Mouse (Mus musculus) lung, embryonic 14.5 days (tissue): ENCODE results near the gene Sh3rf3. TPM values are rescaled to one million over a fixed set of nuclear protein-coding genes. Genes with fewer than 3 reads are reported as not detected.

Source experiments
- ATAC-seq: fragments of 200-750 bp; cut with Nextera tagmentation; 2 replicates; pipeline ENCODE4 v1.8.0; 2017; ENCODE audit warnings: mild to moderate bottlenecking, moderate TSS enrichment, moderate library complexity; ENCODE audit not compliant: insufficient read depth
- DNase-seq: peaks from one replicate; pipeline ENCODE4 v3.0.0-alpha.2; 2015
- H3K27ac ChIP-seq: fragments of 300-500 bp; sonication (generic); 2 replicates; pipeline ENCODE4 v1.5.1; 2014; ENCODE audit warnings: low read depth, mild to moderate bottlenecking, moderate library complexity
- H3K27me3 ChIP-seq: fragments of 300-500 bp; sonication (generic); 2 replicates; pipeline ENCODE4 v1.6.1; 2014; ENCODE audit warnings: low read length, control low read depth; ENCODE audit not compliant: insufficient read depth
- H3K36me3 ChIP-seq: fragments of 300-500 bp; sonication (generic); 2 replicates; pipeline ENCODE4 v1.6.1; 2014; ENCODE audit warnings: control low read depth; ENCODE audit not compliant: insufficient read depth
- H3K4me1 ChIP-seq: fragments of 300-500 bp; sonication (generic); 2 replicates; pipeline ENCODE4 v1.6.1; 2014; ENCODE audit warnings: antibody characterized with exemption, control low read depth; ENCODE audit not compliant: insufficient read depth
- H3K4me2 ChIP-seq: fragments of 300-500 bp; sonication (generic); 2 replicates; pipeline ENCODE4 v1.6.1; 2014; ENCODE audit warnings: mild to moderate bottlenecking
- H3K4me3 ChIP-seq: fragments of 300-500 bp; sonication (generic); 2 replicates; pipeline ENCODE4 v1.5.1; 2014; ENCODE audit warnings: low read depth, low read length
- H3K9ac ChIP-seq: fragments of 300-500 bp; sonication (generic); 2 replicates; pipeline ENCODE4 v1.6.1; 2014
- H3K9me3 ChIP-seq: fragments of 300-500 bp; sonication (generic); 2 replicates; pipeline ENCODE4 v1.6.1; 2016; ENCODE audit warnings: low read depth, low read length, control low read depth
- CTCF ChIP-seq: IDR thresholded peaks from 2 replicates; pipeline ENCODE4 v1.5.1; 2016; ENCODE audit warnings: antibody characterized with exemption, low read depth
- WGBS: fragments of 180-500 bp; shearing (Covaris S2); extraction: QIAGEN DNeasy Blood & Tissue Kit; methylation state at CpG from one replicate; pipeline ENCODE4 v1.1.7; 2014; 5-methylcytosine and 5-hydroxymethylcytosine counted together
- polyA plus RNA-seq: library from polyadenylated mRNA; unstranded; fragments of >200 nt; fragmentation: Nextera tagmentation; extraction: Ambion mirVana; gene quantifications from 2 replicates; pipeline ENCODE4 v1.2.1, GENCODE M21; 2014

The Sh3rf3 gene
- polyA plus RNA-seq, 1 experiment from 2014 or later: 3.3 TPM

DNA sequence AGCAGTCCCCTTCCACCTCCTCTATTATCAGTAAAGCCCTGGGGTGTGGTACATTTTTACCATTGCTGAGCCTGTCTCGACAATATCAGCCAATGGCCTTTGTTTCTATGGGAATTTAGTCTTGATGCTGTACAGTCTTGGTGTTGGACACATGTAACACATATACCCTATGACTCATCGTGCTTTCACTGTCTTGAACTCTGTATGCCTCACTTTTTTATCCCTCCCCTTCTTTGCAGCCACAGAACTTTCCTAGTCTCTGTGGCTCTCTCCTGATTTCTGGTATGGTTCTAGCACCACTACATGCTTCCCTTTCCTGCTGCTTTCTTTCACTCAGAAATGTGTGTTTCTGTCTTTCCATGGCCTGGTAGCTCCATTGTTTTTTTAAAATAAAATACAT is 181.6 kb downstream of the Sh3rf3 start:
- Histone ChIP-seq H3K27me3 (no peaks in the 10 kb centered on the region), H3K27ac (no peak overlapping the region), H3K9ac (no peak overlapping the region), H3K4me1 (no peaks in the 10 kb centered on the region), H3K9me3 (no peaks in the 10 kb centered on the region), H3K4me3 (no peak overlapping the region), H3K4me2 (no peak overlapping the region), H3K36me3 (no peaks in the 10 kb centered on the region)
- ATAC-seq (no peak), DNase-seq (no peak)
- WGBS: 77% methylated on average over 2 of the region's 2 CpGs
- TF ChIP-seq CTCF: no peak

- Histone ChIP-seq H3K4me2 (no peak overlapping the region), H3K9ac (no peak overlapping the region), H3K36me3 (no peaks in the 10 kb centered on the region), H3K9me3 (no peaks in the 10 kb centered on the region), H3K4me3 (no peak overlapping the region), H3K27me3 (no peaks in the 10 kb centered on the region), H3K27ac (no peak overlapping the region), H3K4me1 (no peaks in the 10 kb centered on the region)
- TF ChIP-seq CTCF: peak; percentile 42
- ATAC-seq (no peak), DNase-seq (no peak)
- 65% methylated on average over 3 of the region's 3 CpGs for WGBS
These were observed 182.0 kb downstream of the Sh3rf3 start for GRCm38 (mm10) chr10:58995132-58995531.

DNA sequence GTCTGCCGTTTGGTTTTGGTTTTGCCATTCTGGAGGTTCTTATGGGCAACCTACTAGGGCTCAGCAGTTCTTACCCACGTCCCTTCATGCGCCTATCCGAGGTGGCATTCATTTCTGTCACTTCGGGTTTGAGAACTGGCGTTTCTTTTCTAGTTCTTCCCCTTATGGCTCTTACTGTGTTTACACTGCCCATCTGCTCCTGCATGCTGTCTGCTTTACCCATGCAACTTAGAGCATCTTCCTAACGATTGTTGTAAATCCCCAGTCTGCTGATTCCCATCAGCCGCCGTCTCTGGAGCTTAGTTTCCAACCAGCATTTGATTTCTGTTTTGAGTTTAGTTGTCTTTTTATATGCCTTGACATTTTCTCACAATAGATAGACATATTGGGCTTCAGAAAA is 189.2 kb downstream of the Sh3rf3 start:
- Histone ChIP-seq H3K27ac (no peak overlapping the region), H3K27me3 (no peaks in the 10 kb centered on the region), H3K4me1 (no peaks in the 10 kb centered on the region), H3K4me2 (no peak overlapping the region), H3K36me3 (no peaks in the 10 kb centered on the region), H3K9me3 (no peaks in the 10 kb centered on the region), H3K4me3 (no peak overlapping the region), H3K9ac (no peak overlapping the region)
- ATAC-seq (no peak), DNase-seq (no peak)
- TF ChIP-seq CTCF: no peak
- 85% methylated on average over 9 of the region's 9 CpGs for WGBS

GRCm38 (mm10) chr10:59011415-59011814 is 198.3 kb downstream of the Sh3rf3 start:
- no peaks in the 10 kb centered on the region for H3K9me3 ChIP-seq
- no peak overlapping the region for H3K4me3 ChIP-seq
- DNase-seq (no peak), ATAC-seq (no peak)
- H3K9ac ChIP-seq: no peak overlapping the region
- 85% methylated on average over 7 of the region's 7 CpGs for WGBS
- no peak overlapping the region for H3K4me2 ChIP-seq
- TF ChIP-seq CTCF: no peak
- H3K27me3 ChIP-seq: no peaks in the 10 kb centered on the region
- H3K36me3 ChIP-seq: no peaks in the 10 kb centered on the region
- no peaks in the 10 kb centered on the region for H3K4me1 ChIP-seq
- no peak overlapping the region for H3K27ac ChIP-seq

DNA sequence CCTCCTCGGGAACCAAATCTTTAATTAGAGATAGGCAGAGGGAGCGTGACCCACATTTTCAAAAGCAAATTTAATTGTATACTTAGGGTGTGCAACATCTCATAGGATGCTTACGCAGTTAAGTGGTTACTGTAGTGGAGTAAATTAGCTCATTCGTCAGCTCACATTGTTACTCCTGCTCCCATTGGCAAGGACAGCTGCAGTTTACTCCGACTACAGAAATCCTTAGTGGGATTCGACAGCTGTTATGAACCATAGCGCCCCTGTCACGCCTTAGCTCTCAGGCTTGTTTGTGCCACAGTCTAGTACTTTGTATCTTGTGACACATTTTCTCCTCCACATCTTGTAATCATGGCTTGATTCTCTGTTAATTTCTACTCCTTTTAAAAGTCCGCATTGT is 200.5 kb downstream of the Sh3rf3 start:
- no peak for TF ChIP-seq CTCF
- H3K27me3 ChIP-seq: no peaks in the 10 kb centered on the region
- no peaks in the 10 kb centered on the region for H3K4me1 ChIP-seq
- ATAC-seq (no peak), DNase-seq (no peak)
- no peak overlapping the region for H3K4me3 ChIP-seq
- 81% methylated on average over 9 of the region's 9 CpGs for WGBS
- H3K4me2 ChIP-seq: no peak overlapping the region
- no peak overlapping the region for H3K9ac ChIP-seq
- H3K36me3 ChIP-seq: no peaks in the 10 kb centered on the region
- no peaks in the 10 kb centered on the region for H3K9me3 ChIP-seq
- H3K27ac ChIP-seq: no peak overlapping the region

GRCm38 (mm10) chr10:59019302-59019973 is 206.3 kb downstream of the Sh3rf3 start:
- peak; percentile 8 for DNase-seq
- Histone ChIP-seq H3K9ac (no peak overlapping the region), H3K4me1 (no peaks in the 10 kb centered on the region), H3K27ac (no peak overlapping the region), H3K36me3 (no peaks in the 10 kb centered on the region), H3K9me3 (no peaks in the 10 kb centered on the region), H3K27me3 (no peaks in the 10 kb centered on the region), H3K4me2 (no peak overlapping the region), H3K4me3 (no peak overlapping the region)
- 63% methylated on average over 3 of the region's 3 CpGs for WGBS
- no peak for TF ChIP-seq CTCF
- no peak for ATAC-seq

DNA sequence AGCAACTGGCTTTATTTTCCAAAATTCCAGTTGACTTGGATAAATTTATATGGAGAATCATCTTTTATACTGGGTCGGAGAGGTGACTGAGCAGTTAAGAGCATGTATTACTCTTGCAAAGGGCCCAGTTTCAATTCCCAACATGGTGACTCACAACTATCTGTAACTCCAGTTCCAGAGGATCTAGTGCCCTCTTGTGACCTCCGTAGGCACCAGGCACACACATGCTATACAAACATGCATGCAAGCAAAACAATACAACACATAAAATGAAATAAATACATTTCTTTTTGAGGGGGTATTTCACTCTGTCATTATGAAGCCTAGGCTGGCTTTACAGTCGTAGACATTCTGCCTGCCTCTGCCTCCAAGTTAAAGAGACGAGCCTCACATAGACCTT is 237.3 kb downstream of the Sh3rf3 start:
- no peak for TF ChIP-seq CTCF
- Histone ChIP-seq H3K4me3 (no peak overlapping the region), H3K9me3 (peaks cover 6% of the 10 kb centered on the region; the same call in 1 of the 2 replicates), H3K9ac (no peak overlapping the region), H3K4me1 (no peaks in the 10 kb centered on the region), H3K36me3 (no peaks in the 10 kb centered on the region), H3K27ac (no peak overlapping the region), H3K4me2 (no peak overlapping the region), H3K27me3 (no peaks in the 10 kb centered on the region)
- 82% methylated on average over 4 of the region's 4 CpGs for WGBS
- DNase-seq: no peak
- ATAC-seq: no peak

DNA sequence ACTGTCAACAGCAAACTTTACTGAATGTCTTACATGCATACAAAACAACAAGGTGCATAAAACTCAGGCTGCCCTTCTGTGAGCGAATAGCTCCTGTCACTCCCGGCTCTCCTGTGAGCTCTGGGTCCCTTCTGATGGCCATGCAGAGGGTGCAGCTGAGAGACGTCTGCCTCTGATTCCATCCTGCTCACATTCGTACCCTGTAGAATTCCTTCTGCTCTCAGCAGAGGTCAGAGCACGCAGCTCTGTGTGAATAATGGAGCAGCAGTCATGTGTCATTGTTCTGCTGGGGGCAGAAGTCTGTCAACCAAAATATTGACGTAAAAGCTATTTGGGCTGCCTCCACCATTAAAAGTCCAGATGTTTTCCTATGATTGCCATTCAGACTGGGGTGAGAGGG is 243.1 kb downstream of the Sh3rf3 start:
- Histone ChIP-seq H3K36me3 (no peaks in the 10 kb centered on the region), H3K27me3 (no peaks in the 10 kb centered on the region), H3K9me3 (no peaks in the 10 kb centered on the region), H3K4me2 (no peak overlapping the region), H3K9ac (no peak overlapping the region), H3K27ac (no peak overlapping the region), H3K4me1 (no peaks in the 10 kb centered on the region), H3K4me3 (no peak overlapping the region)
- DNase-seq: no peak
- no peak for TF ChIP-seq CTCF
- WGBS: 40% methylated on average over 6 of the region's 6 CpGs
- no peak for ATAC-seq
